Mouse (Mus musculus): ENCODE data around the gene Bod1l.

GRCm38 (mm10) chr5:41855781-41856180, 11.7 kb upstream of the Bod1l start:
- no peak for TF ChIP-seq MYOD1 (IDR thresholded peaks at IDR 0.05; ENCODE audit: control insufficient read depth, insufficient read length, low read depth)
- TF ChIP-seq CTCF (IDR thresholded peaks at IDR 0.05; ENCODE audit: control insufficient read depth, insufficient read depth, insufficient read length) = no peak
- TF ChIP-seq MYOG (IDR thresholded peaks at IDR 0.05; ENCODE audit: control insufficient read depth, extremely low read depth, insufficient read length) = no peak
- TF ChIP-seq CEBPB (IDR thresholded peaks at IDR 0.05; ENCODE audit: low read depth) = no peak
- no peak for TF ChIP-seq FOSL1 (IDR thresholded peaks at IDR 0.05; ENCODE audit: insufficient read depth, low read length, poor library complexity, severe bottlenecking)
- TF ChIP-seq MAX (IDR thresholded peaks at IDR 0.05) = no peak
- TF ChIP-seq USF1 (IDR thresholded peaks at IDR 0.05; ENCODE audit: low read depth) = no peak

Measured in C2C12 (cell line).